In the genomic region with DNA sequence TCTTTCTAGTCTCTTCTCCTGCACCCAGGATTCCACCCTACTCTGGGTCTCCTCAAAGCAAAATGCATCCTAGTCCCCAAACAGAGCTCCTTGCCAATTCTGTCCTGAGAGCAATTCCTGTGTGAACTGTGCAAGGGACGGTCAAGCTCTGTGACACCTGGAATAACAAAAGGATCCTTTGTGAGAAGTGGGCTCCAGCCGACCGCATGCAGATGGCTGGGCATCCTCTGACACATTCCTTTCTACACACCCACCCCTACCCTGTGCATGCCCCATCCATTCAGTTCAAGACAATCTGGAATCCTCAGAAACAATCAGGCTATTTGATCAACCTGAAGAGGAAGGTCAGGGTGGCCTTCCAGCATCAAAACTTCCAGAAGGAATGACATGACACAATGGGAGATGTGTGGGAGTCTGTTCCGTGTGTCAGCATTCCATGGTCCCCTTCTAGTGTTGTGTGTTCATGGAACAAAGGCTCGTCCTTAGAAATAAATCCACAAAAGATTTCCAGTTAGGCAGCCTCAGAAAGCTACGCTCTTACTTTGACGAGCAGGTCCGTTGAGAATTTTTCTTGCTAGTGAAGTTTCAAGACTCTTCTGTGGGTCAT, we compare ENCODE assay signal across 23 mouse cellular contexts. TPM values are rescaled to one million over a fixed set of nuclear protein-coding genes. Genes with fewer than 3 reads are reported as not detected.
"Had no signal": no experiment of that assay in that cellular context is flagged by ENCODE, and none has a peak within 500 bp of the region (broad histone marks: within the 10 kb centered on the region; RNA-seq: fewer than 3 reads in every experiment).

No protein-coding gene starts in this region.

- ATAC-seq: liver, embryonic 12.5 days; midbrain, embryonic 15.5 days had no signal

- H3K9ac ChIP-seq: kidney, embryonic 15.5 days; limb, embryonic 13.5 days; liver, embryonic 12.5 days; liver, embryonic 15.5 days; lung, embryonic 15.5 days; midbrain, embryonic 12.5 days; midbrain, embryonic 15.5 days had no signal

- H3K9me3 ChIP-seq: kidney, embryonic 15.5 days; limb, embryonic 10.5 days; limb, embryonic 13.5 days; liver, embryonic 12.5 days; liver, embryonic 15.5 days; lung, embryonic 15.5 days; megakaryocyte, embryonic 14.5 days; midbrain, embryonic 12.5 days; midbrain, embryonic 15.5 days had no signal

- H3K36me3 ChIP-seq: kidney, embryonic 15.5 days; limb, embryonic 10.5 days; limb, embryonic 13.5 days; liver, embryonic 12.5 days; liver, embryonic 15.5 days; lung, embryonic 15.5 days; midbrain, embryonic 12.5 days; midbrain, embryonic 15.5 days had no signal

- H3K4me1 ChIP-seq: liver, embryonic 15.5 days; midbrain, embryonic 12.5 days had no signal

- H3K4me3 ChIP-seq: kidney, embryonic 15.5 days; left cerebral cortex, adult 2 months; limb, embryonic 10.5 days; limb, embryonic 13.5 days; liver, embryonic 12.5 days; liver, embryonic 15.5 days; lung, embryonic 15.5 days; megakaryocyte, embryonic 14.5 days; midbrain, embryonic 12.5 days; midbrain, embryonic 15.5 days had no signal

- H3K4me2 ChIP-seq: kidney, embryonic 15.5 days; limb, embryonic 13.5 days; liver, embryonic 12.5 days; liver, embryonic 15.5 days; lung, embryonic 15.5 days; midbrain, embryonic 12.5 days; midbrain, embryonic 15.5 days had no signal

- H3K27ac ChIP-seq: kidney, embryonic 15.5 days; left cerebral cortex, adult 2 months; limb, embryonic 10.5 days; limb, embryonic 13.5 days; liver, embryonic 12.5 days; liver, embryonic 15.5 days; lung, embryonic 15.5 days; midbrain, embryonic 12.5 days; midbrain, embryonic 15.5 days had no signal

- DNase-seq: kidney, adult 8-10 months; kidney, postnatal 10 days; kidney, postnatal 36 days; layer of hippocampus, postnatal 36 days; liver; lung, adult 18-20 months; lung, postnatal 10 days; lung, postnatal 36 days; thymus, adult 18-20 months; thymus, postnatal 36 days had no signal

- H3K27me3 ChIP-seq: lung, embryonic 15.5 days; midbrain, embryonic 12.5 days; midbrain, embryonic 15.5 days had no signal

RNA-seq across cellular contexts. Expression of a gene that starts 41.6 kb away (rescaled TPM):
- polyA plus RNA-seq: kidney, embryonic 15.5 days; limb, embryonic 10.5 days; limb, embryonic 13.5 days; liver, embryonic 12.5 days; liver, embryonic 15.5 days; lung, embryonic 15.5 days; midbrain, embryonic 12.5 days; midbrain, embryonic 15.5 days; small intestine, adult 2 months; testis, adult 2 months; urinary bladder, adult 2 months had no signal
